Mouse (Mus musculus) neural tube, embryonic 12.5 days (tissue): Measurements from ENCODE around the gene Gm32802. TPM values are rescaled to one million over a fixed set of nuclear protein-coding genes. Genes with fewer than 3 reads are reported as not detected.
"Not testable (repeated sequence)": the region's sequence is repeated elsewhere in the genome, so short reads cannot be mapped to it uniquely, and the experiment has no call there.

Experiments
- ATAC-seq: fragments of 200-750 bp; cut with Nextera tagmentation; 2 replicates; pipeline ENCODE4 v1.8.0; 2017; ENCODE audit warnings: low read depth, mild to moderate bottlenecking, moderate TSS enrichment, moderate library complexity; ENCODE audit not compliant: low FRiP score
- H3K27ac ChIP-seq: fragments of 300-500 bp; sonication (generic); 2 replicates; pipeline ENCODE4 v1.5.1; 2016
- H3K27me3 ChIP-seq: fragments of 300-500 bp; sonication (generic); replicated peaks from 2 replicates; pipeline ENCODE4 v1.6.1; 2016; ENCODE audit warnings: mild to moderate bottlenecking
- H3K36me3 ChIP-seq: fragments of 300-500 bp; sonication (generic); 2 replicates; pipeline ENCODE4 v1.6.1; 2016; ENCODE audit warnings: mild to moderate bottlenecking
- H3K4me1 ChIP-seq: fragments of 300-500 bp; sonication (generic); 2 replicates; pipeline ENCODE4 v1.6.1; 2016
- H3K4me2 ChIP-seq: fragments of 300-500 bp; sonication (generic); replicated peaks from 2 replicates; pipeline ENCODE4 v1.6.1; 2016; ENCODE audit warnings: mild to moderate bottlenecking
- H3K4me3 ChIP-seq: fragments of 300-500 bp; sonication (generic); 2 replicates; pipeline ENCODE4 v1.5.1; 2016
- H3K9ac ChIP-seq: fragments of 300-500 bp; sonication (generic); 2 replicates; pipeline ENCODE4 v1.6.1; 2016; ENCODE audit warnings: mild to moderate bottlenecking
- H3K9me3 ChIP-seq: fragments of 300-500 bp; sonication (generic); 2 replicates; pipeline ENCODE4 v1.6.1; 2016; ENCODE audit warnings: mild to moderate bottlenecking
- WGBS: fragments of 180-500 bp; shearing (Covaris S2); methylation state at CpG from one replicate; pipeline ENCODE4 v1.1.7; 2016; 5-methylcytosine and 5-hydroxymethylcytosine counted together
- polyA plus RNA-seq: library from polyadenylated mRNA; unstranded; fragments of >200 nt; fragmentation: Nextera tagmentation; extraction: Ambion mirVana; gene quantifications from 2 replicates; pipeline ENCODE4 v1.2.1, GENCODE M21; 2016

Gm32802 gene
- 0.10 and 0.29 TPM in 2 replicates for polyA plus RNA-seq

DNA sequence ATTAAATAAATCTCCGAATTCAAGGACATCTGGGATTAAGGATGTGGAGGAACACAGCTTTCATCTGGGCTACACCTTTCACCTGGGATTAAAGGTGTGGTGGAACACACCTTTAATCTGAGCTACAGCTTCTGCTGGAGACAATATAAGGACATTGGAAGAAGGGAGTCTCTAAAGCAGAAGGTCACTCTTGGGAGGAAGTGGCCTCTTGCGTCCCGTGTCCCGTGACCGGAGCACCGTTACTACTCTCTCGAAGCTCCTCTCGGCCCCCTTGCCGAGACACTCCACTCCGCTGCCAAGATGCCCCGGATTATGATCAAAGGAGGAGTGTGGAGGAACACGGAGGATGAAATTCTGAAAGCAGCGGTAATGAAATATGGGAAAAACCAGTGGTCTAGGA, at the start of gene Gm32802:
TSS of gene Gm32802 (plus strand) at position 301 of the 400 bp plus-strand sequence.
- not testable (repeated sequence) for H3K36me3 ChIP-seq, ATAC-seq, H3K4me1 ChIP-seq, H3K9ac ChIP-seq, H3K4me3 ChIP-seq, H3K27ac ChIP-seq, H3K27me3 ChIP-seq, H3K4me2 ChIP-seq, H3K9me3 ChIP-seq
- no CpG with 5 or more reads among the region's 13 CpGs for WGBS

DNA sequence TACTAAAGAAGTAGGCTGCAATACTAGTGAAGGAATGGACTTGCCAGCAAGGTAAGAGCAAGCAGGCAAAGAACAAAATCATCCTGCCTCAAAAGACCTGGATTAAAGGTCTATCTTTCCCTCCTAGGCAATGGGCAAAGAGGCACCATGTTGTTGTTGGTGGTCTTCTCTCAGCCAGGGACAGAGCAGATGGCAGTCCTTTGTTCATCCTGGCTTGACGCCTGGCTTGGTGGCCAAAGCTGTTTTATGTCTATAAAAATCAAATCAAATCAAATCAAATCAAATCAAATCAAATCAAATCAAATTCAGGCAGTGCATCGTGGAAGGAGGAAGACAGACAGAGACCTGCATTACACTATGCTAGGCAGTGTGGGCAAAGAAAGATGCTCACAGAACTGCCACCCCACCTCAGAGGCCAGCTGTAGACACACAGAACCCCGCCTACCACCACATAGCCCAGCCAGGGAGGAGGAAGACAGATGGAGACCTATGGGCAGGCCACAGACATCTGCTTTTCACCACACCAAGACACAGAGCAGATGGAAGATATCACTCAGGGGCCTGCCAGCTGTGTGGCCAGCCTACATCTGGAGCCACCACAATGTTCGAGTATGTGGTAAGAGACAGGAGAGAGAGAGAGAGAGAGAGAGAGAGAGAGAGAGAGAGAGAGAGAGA, 42.6 kb upstream of the Gm32802 start:
- not testable (repeated sequence) for H3K36me3 ChIP-seq, H3K4me1 ChIP-seq, H3K4me3 ChIP-seq, H3K9me3 ChIP-seq, ATAC-seq, H3K27ac ChIP-seq, H3K27me3 ChIP-seq, H3K4me2 ChIP-seq, H3K9ac ChIP-seq
- WGBS = 85% methylated on average over 2 of the region's 4 CpGs

DNA sequence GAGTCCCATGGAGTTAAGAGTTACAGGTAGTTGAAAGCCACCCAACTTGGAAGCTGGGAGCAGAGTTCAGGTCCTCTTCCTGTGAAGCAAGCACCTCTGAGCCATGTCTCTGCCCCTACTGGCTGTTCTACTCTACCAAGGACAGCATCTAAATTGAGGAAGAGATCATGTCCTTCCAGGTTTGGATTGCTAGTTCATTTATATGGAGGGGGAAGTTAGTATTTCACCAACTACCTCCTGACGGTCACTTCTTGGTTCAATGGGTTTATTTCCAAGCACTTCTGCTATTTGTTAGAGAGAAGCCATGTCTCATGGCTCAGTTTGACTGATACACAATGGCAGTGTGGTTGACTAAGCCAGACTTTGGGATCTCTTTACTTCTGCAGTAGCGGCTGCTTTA, 30.9 kb upstream of the Gm32802 start:
- not testable (repeated sequence) for H3K4me2 ChIP-seq, H3K4me1 ChIP-seq, ATAC-seq, H3K36me3 ChIP-seq, H3K27ac ChIP-seq, H3K9ac ChIP-seq, H3K27me3 ChIP-seq, H3K4me3 ChIP-seq, H3K9me3 ChIP-seq
- 100% methylated on average over 1 of the region's 2 CpGs for WGBS

DNA sequence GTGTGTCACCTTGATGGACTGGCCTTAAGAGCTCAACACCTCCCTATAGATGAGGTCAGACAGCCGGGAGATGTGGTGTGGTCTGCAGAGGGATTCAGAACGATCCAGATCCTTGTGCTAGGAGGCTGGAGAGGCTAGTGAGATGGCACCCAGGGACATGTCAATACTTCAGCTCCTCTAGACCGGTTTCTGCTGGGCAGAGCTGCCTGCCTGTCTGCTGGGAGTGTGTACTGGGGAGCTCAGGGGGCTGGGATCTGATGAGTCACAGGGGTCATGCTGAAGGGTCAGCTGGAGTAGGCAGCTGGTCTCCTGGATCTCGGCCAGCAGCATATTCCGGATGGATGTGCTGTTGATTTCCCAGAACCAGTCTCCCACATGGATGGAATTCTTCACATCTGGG, 25.9 kb upstream of the Gm32802 start:
- not testable (repeated sequence) for H3K27ac ChIP-seq, H3K9me3 ChIP-seq, H3K9ac ChIP-seq, H3K27me3 ChIP-seq, H3K36me3 ChIP-seq, H3K4me3 ChIP-seq, ATAC-seq, H3K4me1 ChIP-seq, H3K4me2 ChIP-seq
- WGBS = 100% methylated on average over 2 of the region's 5 CpGs

DNA sequence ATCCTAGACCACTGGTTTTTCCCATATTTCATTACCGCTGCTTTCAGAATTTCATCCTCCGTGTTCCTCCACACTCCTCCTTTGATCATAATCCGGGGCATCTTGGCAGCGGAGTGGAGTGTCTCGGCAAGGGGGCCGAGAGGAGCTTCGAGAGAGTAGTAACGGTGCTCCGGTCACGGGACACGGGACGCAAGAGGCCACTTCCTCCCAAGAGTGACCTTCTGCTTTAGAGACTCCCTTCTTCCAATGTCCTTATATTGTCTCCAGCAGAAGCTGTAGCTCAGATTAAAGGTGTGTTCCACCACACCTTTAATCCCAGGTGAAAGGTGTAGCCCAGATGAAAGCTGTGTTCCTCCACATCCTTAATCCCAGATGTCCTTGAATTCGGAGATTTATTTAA, 17.8 kb upstream of the Gm32802 start, which contains the start of gene Gm32717:
TSS of gene Gm32717 (minus strand) at position 101 of the 400 bp plus-strand sequence.
- H3K27ac ChIP-seq, H3K4me3 ChIP-seq, ATAC-seq, H3K36me3 ChIP-seq, H3K4me2 ChIP-seq, H3K9me3 ChIP-seq, H3K4me1 ChIP-seq, H3K27me3 ChIP-seq, H3K9ac ChIP-seq: not testable (repeated sequence)
- no CpG with 5 or more reads among the region's 13 CpGs for WGBS

DNA sequence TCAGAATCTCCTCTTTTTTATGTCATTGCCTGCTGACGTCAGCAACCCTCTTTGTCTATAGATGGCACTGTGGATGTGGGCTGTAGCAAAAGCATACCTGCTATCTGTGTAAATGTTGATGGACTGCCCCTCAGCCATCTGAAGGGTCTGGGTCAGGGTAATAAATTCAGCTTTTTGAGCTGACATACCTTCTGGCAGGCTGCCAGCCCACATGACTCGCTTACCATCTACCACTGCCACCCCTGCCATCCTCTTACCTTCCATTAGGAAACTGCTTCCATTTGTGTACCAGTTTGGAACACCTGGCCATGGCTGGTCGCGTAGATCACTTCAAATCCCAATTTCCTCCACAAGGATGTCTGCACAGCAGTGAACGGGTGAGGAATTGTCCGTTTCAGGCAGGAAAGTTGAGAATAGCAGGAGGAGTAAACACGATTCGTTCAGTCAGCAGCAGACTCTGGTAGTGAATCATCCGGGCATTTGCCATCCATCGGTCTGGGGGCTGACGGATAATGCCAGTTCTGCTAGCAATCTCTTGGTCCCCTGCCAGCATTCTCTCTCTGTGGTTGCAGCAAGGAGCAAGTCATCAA, 9.4 kb upstream of the Gm32802 start:
- H3K9ac ChIP-seq, H3K4me2 ChIP-seq, H3K27me3 ChIP-seq, H3K27ac ChIP-seq, H3K4me3 ChIP-seq, H3K4me1 ChIP-seq, ATAC-seq, H3K9me3 ChIP-seq, H3K36me3 ChIP-seq: not testable (repeated sequence)
- WGBS = 75% methylated on average over 11 of the region's 11 CpGs

DNA sequence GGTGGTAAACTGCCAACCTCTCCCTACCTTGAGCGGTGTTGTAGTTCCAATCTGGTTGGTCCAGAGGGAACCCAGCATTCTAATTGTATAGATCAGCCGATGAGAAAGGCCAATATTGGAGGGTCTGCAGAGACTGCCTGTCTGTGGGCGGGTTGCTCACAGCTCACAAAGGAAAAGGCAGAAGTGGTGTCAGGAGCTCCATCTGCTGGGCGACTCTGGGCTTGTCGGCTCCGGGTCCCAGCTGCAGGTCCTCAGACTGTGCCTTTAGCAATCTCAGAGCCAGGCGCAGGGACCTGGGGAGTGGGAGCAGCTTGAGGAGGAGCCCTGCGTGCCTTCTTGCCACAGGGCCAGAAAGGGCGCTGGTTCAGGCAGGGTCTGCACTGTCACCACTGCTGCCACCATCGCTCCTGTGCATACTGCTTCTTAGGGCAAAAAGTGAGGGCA, 7.6 kb upstream of the Gm32802 start:
- Histone ChIP-seq H3K4me3 (no peak overlapping the region), H3K27ac (no peak overlapping the region), H3K4me2 (peak overlapping the region; percentile 38; the same call in 1 of the 2 replicates), H3K4me1 (no peaks in the 10 kb centered on the region), H3K27me3 (no peaks in the 10 kb centered on the region), H3K36me3 (no peaks in the 10 kb centered on the region), H3K9ac (0 out of 2 replicates have a peak overlapping the region, but pooled peaks have one; percentile 30), H3K9me3 (no peaks in the 10 kb centered on the region)
- 32% methylated on average over 10 of the region's 10 CpGs for WGBS
- peak; percentile 89 for ATAC-seq

DNA sequence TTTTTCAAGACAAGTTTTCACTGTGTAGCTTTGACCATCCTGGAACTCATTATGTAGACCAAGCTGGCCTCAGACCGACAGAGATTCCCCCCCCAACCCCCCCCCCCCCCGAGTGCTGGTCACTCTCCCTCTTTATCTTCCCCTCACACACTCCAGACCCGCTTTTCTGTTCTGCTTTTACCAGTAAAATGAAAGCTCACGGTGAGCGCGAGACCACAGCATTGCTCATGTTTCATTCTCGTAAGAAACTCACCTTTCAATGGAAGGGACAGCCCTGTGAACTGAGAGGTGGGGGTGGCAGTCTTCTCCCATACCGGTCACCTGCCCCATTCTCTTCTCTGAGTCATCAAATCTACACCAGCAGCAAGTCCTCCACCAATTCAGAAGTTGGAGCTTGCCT, 10.3 kb downstream of the Gm32802 start:
- ATAC-seq, H3K4me3 ChIP-seq, H3K36me3 ChIP-seq, H3K9me3 ChIP-seq, H3K27ac ChIP-seq, H3K4me1 ChIP-seq, H3K4me2 ChIP-seq, H3K9ac ChIP-seq, H3K27me3 ChIP-seq: not testable (repeated sequence)
- WGBS = 88% methylated on average over 1 of the region's 8 CpGs

DNA sequence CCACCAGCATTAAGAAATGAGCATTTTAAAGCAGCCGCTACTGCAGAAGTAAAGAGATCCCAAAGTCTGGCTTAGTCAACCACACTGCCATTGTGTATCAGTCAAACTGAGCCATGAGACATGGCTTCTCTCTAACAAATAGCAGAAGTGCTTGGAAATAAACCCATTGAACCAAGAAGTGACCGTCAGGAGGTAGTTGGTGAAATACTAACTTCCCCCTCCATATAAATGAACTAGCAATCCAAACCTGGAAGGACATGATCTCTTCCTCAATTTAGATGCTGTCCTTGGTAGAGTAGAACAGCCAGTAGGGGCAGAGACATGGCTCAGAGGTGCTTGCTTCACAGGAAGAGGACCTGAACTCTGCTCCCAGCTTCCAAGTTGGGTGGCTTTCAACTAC, 12.9 kb downstream of the Gm32802 start:
- H3K4me2 ChIP-seq, H3K9ac ChIP-seq, H3K36me3 ChIP-seq, H3K27ac ChIP-seq, H3K4me3 ChIP-seq, ATAC-seq, H3K9me3 ChIP-seq, H3K4me1 ChIP-seq, H3K27me3 ChIP-seq: not testable (repeated sequence)
- WGBS = 100% methylated on average over 1 of the region's 2 CpGs

DNA sequence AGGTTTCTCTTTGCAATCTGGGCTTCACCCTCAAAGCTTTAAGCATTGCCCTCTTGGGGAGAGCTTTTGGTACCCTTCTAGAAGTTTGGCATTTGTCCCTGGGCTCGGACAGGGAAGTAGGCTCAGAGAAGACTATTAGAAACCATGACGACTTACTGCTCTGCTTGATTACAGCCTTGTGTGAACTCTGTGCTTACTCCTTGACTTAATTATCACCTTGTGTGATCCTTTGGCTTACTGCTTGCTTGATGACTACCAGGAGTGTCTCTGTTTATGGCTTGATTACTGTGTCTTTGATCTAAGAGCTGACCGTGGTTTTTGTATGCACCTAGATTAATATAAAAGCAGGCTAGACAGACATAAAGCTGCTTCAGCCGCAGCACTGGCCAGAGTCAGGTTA, 19.6 kb downstream of the Gm32802 start:
- not testable (repeated sequence) for ATAC-seq, H3K4me3 ChIP-seq, H3K9me3 ChIP-seq, H3K36me3 ChIP-seq, H3K27ac ChIP-seq, H3K4me2 ChIP-seq, H3K9ac ChIP-seq, H3K27me3 ChIP-seq, H3K4me1 ChIP-seq
- no CpG with 5 or more reads among the region's 4 CpGs for WGBS

DNA sequence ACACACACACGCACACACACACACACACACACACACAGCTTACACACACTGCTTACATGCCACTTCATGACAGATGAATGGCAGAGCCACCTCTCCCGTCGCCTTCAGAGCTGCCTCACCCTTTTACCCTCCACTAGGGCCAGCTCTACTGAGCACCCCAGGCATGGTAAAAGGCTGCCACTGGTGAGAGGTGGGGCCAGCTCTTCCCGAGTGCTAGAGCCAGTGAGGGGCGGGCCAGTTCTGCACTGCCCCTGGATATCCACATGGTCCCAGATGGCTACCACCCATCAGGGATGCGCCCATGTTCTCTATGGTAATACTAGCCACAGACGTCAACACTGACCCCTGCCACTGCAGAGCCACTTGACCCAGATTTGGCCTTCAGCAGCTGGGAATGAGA, 24.1 kb downstream of the Gm32802 start:
- ATAC-seq, H3K4me3 ChIP-seq, H3K9me3 ChIP-seq, H3K36me3 ChIP-seq, H3K27ac ChIP-seq, H3K9ac ChIP-seq, H3K4me1 ChIP-seq, H3K27me3 ChIP-seq, H3K4me2 ChIP-seq: not testable (repeated sequence)
- WGBS = 75% methylated on average over 7 of the region's 7 CpGs

DNA sequence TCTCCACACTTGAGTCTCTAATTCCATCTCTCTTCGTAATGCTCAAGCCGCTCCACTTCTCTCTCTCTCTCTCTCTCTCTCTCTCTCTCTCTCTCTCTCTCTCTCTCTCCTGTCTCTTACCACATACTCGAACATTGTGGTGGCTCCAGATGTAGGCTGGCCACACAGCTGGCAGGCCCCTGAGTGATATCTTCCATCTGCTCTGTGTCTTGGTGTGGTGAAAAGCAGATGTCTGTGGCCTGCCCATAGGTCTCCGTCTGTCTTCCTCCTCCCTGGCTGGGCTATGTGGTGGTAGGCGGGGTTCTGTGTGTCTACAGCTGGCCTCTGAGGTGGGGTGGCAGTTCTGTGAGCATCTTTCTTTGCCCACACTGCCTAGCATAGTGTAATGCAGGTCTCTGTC, 24.5 kb downstream of the Gm32802 start:
- H3K9me3 ChIP-seq, H3K36me3 ChIP-seq, H3K4me2 ChIP-seq, H3K4me1 ChIP-seq, H3K9ac ChIP-seq, ATAC-seq, H3K4me3 ChIP-seq, H3K27ac ChIP-seq, H3K27me3 ChIP-seq: not testable (repeated sequence)
- 88% methylated on average over 3 of the region's 5 CpGs for WGBS

DNA sequence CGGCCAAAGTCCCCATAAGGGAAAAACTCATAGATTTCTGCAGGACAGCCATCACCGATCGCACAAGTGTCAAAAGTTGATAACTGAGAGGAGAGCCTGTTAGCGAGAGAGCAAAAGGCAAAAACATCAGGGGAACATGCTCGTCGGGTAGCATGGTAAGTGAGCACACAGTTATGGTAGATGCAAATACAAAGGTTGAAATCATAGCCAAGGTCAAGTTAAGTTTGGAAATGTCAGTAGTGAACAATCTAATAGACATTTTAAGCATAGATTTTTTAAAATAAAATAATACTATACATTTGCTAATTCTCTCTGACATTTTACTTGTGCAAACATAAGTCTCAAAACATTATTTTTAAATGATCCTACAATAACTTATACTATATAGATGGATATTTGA, 36.5 kb downstream of the Gm32802 start, which contains the start of gene Iltifb:
TSS of gene Iltifb (minus strand) at position 101 of the 400 bp plus-strand sequence.
- 93% methylated on average over 6 of the region's 6 CpGs for WGBS

More for the DNA sequence above, 36.5 kb downstream of the Gm32802 start, which contains the start of gene Iltifb:
- Histone ChIP-seq H3K4me3 (no peak within 1 kb of the TSS), H3K4me2 (no peak within 1 kb of the TSS), H3K9ac (no peak within 1 kb of the TSS), H3K9me3 (no peaks in the 10 kb centered on the region), H3K27me3 (no peaks in the 10 kb centered on the region), H3K36me3 (no peaks in the 10 kb centered on the region), H3K27ac (no peak within 1 kb of the TSS), H3K4me1 (no peaks in the 10 kb centered on the region)
- no peak for ATAC-seq
